Mouse (Mus musculus): ENCODE results near the gene Tex52.

The Tex52 gene

DNA sequence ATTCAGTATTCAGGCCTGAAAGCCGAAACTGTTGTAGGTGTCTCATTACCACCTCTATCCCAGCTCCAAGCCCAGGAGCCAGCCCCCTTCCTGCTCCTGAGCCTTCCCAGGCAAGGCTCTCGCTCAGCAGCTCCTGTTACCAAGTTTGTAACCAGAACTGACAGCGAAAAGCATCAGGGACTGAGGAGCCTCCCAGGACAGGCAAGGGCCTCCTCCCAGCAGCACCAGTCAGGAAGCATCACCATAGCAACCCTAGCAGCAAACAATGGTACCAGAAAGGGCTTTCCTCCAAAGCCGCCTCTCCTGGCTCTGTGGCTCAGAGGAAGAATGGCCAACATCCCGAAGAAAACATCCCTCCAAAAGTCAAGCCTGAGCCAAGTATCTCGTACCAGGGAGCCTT is at the start of gene Tex52, which contains the start of gene Gm44596:
TSS of gene Tex52 (plus strand) at position 265 of the 400 bp plus-strand sequence.
TSS of gene Gm44596 (plus strand) at position 312 of the 400 bp plus-strand sequence.
- no peak for DNase-seq (ENCODE audit: low spot score in 2 of 2)

DNA sequence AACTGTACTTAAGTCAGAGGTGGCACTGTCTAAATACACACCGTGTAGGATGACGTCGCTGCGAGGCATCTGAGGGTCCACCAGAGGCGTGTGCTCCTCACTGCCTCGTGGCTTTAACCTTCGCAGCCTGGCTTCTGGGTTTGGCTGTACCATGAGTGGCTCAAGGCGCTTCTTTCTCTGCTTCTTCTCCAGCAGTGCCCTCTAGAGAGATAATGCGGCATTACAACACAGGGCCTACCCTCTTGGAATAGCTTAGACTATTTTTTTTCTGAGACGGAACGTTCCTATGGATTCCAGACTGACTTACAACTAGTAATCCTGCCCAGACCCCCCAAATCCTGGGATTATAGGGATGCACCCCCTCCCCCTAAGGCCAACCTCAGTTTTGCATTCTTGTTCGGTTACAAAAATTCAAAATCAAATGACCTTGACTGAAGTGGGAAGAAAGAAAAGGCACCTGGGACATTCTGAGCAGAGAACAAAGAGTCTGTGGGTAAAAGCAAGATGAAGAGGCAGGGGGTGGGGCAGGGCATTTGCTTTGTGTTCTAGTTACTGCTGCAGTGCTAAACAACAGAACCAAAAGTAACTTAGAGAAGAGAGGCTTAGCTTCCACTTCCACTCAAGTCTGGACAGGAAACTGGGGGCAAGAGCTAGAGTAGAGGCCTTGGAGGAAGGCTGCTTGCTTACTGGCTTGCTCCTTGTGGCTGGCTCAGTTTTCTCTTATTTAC is 40.7 kb upstream of the Tex52 start:
- peak; percentile 33 to 44 for DNase-seq (ENCODE audit: low spot score in 2 of 2)

DNA sequence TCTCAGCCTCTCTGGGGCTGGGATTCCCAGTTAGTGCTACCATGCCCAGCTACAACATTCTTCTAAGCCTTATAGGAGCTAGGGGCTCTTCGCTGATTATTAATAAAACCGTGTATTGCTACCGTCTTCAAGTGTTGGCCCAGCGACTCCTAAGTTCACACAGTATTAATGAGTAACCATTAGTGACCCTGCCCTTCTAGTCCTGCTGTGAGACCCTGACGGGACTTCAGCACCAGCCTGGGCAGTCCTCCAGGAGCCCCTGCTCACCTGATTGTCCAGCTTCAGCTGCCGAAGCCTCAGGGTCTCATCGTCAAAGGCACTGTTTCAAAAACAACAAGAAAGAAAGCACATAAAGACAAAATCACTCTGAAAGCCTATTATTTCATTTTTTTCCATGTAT is 37.8 kb upstream of the Tex52 start:
- no peak for DNase-seq (ENCODE audit: low spot score in 2 of 2)

DNA sequence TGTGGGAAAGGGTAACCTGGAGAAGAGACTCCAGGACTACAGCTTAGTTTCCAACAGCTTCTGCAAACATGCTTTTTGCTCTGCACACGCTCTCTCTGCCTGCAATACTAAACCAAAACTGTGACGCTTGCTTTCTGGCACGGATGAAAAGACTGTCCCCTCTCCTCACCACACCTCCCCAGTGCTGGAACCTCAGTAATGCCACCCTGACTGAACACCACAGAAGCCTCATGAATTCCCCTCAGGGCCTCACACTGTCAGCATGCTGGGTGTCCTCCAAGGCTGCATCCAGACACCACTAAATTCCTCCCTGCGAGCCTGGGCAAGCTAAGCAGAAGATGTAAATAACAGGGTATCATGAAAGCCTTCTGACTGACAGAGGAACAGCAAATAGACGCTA is 36.4 kb upstream of the Tex52 start:
- no peak for DNase-seq (ENCODE audit: low spot score in 2 of 2)

DNA sequence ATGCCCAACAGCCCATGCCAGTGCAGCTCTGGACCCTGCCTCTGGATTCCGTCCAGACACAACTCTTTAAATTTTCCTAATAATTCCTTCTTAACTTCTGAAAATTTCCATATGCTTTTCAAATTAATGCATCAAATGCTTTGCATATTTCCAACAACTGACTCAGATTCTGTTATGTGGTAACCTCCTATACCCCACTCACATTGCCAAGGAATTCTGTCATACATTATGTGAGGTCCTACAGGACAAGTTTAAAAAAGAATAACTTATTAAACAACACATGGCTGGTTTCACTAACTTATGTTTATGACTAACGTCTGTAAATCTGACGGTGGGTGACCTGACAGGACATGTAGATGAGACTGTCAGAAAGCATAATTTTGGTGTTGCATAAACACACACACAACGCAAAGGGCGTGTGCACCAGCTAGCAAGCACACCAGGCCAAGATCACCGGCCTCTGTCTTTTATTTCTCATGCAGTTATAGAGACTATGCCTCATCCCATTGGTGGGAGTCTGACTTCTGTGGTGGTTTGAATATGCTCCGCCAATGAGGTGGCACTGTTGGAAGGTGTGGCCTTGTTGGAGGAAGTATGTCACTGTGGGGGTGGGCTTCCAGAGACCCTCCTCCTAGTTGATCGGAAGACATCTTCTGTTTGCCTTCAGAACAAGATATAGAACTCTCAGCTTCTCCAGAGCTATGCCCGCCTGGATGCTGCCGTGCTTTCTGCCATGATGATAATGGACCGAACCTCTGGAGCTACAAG is 33.1 kb upstream of the Tex52 start:
- no peak for DNase-seq (ENCODE audit: low spot score in 2 of 2)

DNA sequence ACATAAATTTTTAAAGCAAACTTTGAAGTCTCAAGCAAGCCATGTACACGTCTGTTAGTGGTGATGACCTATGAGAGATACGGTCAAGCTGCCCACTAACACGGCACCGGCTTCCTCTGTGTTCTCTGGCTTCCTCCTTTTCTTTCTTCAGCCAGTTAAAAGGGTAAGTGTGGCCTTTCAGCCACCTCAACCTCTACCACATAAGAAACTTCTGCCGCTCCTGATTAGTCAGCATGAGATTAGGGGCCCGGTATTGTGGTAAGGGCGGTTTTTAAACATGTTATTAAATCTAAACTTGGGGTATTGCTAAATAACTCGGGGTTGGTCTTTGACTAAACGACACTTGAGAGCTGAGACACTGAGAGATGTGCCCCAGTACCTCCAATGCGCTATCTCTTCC is 29.6 kb upstream of the Tex52 start:
- DNase-seq (ENCODE audit: low spot score in 2 of 2) = no peak

DNA sequence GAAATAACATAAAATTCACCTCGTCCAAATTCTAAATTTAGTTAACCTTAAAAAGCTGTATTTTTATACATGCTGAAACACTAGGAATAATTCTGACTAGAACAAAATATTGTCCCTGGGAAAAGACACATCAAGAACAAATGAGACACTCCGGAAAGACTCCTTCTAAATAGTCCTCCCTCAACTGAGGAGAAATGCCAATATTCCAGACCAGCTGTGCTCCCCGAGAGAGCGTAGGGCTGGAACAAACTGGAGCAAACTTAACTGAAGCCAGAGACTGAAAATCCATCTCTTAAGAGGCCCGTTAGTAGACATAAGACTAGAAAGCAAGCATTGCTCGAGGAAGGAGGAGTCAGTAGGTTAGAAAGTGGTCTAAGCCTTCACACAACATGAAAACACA is 28.5 kb upstream of the Tex52 start:
- DNase-seq (ENCODE audit: low spot score in 2 of 2) = no peak

DNA sequence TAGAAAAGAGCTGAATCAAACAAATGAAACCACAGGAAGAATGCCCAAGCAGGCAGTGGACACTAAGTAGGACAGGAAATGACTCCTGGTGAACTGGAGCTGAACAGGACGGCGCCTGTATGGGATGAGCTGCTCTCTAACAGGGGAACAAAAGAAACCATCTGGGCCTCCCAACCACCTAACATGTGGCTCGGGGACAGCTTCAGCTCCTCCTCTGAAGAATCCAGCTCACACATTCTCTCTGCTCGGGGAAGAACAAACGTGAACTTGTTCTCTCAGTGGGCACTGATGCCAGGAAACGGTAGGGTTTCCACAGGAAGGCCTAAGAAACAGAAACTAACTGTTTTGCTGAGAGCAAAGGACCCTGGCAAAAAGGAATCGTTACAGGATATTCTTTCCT is 25.5 kb upstream of the Tex52 start:
- DNase-seq (ENCODE audit: low spot score in 2 of 2) = no peak

DNA sequence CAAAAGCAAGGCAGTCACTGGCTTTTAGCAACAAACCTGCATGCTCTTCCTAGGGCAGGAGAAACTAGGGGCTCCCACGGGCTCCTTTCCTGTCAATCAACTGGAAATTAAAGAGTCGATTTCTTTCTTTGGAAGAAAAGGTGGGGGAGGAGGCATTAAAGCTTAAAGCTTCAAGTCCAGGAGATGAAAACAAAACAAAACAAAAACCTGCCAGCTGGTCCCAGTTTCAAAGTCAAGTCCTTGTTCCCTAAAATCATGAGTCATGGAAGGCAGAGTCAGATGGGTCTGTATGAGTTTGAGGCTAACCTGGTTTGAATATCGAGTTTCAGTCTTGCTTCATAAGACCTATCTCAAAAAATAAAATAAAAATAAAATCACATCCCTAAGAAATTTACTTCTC is 21.1 kb upstream of the Tex52 start:
- no peak for DNase-seq (ENCODE audit: low spot score in 2 of 2)

DNA sequence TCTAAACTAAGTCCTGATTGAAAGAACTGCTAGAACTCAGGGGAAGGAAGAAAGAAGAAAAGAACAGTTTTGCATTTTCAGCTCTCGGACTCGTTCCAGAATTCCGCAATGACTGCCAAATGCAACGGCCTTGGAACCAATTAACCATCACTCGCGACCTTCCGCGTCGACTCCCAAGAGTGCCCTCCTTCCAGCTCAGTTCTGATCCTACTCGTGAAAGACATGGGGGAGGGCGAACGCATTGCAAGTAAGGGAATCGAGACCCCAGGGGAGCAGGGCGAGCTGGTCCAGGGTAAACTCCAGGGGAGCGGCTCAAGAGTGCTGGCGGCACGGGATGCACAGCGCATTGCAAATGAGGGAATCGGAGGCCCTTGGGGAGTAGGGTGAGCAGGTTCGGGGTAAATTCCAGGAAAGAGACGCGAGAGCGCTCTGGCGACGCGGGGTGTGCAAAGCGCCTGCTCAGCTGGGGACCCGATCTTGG is 20.0 kb upstream of the Tex52 start:
- no peak for DNase-seq (ENCODE audit: low spot score in 2 of 2)

DNA sequence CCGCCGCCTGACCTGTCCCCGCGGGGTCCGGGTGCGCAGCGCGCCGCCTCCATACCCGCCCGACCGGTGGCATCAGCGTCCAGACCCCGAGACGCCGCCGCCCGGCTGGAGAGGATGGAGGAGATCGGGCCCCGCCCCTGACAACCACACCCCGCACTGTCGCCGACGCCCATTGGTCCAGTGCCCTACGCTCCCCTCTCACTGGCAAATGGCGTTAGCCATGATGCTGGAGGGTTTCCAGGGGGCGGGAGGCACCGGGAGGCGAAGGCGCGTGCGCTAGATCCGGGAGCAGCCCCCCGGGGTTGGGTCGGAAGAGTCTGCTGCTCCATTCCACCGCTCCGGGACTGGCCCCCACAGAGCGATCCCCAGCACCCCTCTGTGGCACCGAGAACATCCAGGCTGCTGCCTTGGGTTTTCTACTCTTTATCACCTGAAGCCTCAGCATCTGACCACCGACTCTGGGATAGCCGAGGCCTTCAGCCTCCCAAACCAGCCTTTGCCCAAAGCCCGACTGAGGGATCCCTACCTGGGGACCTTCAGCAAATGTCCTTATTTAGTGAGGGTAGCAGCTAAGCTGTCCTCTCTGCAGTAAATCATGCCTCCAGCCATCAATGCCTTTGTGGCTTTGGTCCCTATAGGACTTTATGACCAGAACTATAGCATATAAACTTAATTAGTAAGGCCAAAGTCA is 19.4 kb upstream of the Tex52 start, which contains the start of gene Tulp3:
TSS of gene Tulp3 (minus strand) at position 126 of the 691 bp plus-strand sequence.
- peak; percentile 86 to 87 for DNase-seq (ENCODE audit: low spot score in 2 of 2)

DNA sequence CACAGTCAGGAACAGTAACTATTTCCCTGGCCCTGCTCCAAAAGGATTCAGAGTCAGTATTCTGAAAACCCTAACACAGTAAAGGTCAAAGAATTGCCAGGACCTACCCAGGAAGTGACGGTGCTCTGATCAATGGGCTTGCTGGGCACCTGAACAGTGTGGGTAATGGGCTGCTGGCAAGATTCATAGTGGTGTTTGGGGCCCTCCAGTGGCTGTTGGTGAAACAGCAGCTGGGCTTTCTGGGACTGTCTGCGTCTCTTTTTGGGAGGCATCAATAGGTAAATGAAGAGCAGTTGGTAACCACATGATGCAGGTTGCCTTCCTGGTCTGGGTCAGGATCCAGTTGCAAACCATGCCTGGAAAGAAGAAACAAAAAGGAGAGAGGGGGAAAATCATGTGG is 16.3 kb upstream of the Tex52 start:
- peak; percentile 50 to 53 for DNase-seq (ENCODE audit: low spot score in 2 of 2)

DNA sequence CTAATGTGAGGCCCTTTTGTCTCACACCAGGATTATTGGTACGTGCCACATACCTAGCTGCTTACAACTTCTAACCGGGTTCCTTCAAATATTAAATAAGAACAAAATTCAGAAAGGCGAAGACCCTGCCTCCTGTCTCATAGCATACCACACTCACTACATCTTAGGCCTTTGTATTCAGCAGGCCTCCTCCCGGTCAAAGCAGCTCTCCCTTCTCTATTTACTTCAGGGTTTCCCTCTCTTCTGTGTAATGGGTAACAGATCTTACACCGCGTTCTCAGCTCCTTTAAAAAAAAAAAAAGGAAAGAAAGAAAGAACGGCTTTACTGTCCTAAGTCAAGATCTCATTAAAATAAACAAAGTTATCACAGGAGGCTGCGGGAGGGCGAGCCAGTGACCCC is 13.4 kb upstream of the Tex52 start:
- DNase-seq (ENCODE audit: low spot score in 2 of 2) = no peak

DNA sequence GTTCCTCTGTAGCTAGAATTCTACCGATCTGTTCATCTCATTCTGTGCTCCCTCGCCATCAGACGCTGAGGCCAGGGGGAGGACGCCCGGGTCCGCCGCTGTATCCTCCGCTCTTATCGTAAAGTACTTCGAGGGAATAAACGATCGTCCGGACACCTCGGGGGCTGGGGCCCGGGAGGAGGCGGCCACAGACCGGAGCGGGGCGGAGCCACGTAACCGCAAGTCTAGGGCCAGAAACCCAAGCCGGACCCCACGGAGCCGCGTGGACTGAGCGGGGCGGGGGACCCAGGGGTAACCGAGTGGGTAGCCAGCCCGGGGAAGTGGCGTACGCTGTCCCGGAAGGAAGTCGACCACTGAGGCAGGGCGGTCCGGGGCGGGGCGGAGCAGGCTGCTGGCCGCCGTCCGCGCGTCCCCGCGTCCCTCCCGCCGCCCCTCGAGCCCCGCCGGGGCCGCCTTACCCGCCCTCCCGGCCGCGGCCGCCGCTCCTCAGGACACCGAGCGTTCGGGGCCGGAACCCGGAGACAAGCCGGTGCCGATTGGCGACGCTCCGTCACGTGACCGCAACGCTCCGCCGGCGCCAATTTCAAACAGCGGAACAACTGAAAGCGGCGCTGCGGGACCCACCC is 12.8 kb upstream of the Tex52 start, which contains the start of the genes Rhno1 and Foxm1:
TSS of gene Rhno1 (minus strand) at position 531 of the 626 bp plus-strand sequence.
TSS of gene Foxm1 (plus strand) at position 587 of the 626 bp plus-strand sequence.
- peak; percentile 80 to 83 for DNase-seq (ENCODE audit: low spot score in 2 of 2)

DNA sequence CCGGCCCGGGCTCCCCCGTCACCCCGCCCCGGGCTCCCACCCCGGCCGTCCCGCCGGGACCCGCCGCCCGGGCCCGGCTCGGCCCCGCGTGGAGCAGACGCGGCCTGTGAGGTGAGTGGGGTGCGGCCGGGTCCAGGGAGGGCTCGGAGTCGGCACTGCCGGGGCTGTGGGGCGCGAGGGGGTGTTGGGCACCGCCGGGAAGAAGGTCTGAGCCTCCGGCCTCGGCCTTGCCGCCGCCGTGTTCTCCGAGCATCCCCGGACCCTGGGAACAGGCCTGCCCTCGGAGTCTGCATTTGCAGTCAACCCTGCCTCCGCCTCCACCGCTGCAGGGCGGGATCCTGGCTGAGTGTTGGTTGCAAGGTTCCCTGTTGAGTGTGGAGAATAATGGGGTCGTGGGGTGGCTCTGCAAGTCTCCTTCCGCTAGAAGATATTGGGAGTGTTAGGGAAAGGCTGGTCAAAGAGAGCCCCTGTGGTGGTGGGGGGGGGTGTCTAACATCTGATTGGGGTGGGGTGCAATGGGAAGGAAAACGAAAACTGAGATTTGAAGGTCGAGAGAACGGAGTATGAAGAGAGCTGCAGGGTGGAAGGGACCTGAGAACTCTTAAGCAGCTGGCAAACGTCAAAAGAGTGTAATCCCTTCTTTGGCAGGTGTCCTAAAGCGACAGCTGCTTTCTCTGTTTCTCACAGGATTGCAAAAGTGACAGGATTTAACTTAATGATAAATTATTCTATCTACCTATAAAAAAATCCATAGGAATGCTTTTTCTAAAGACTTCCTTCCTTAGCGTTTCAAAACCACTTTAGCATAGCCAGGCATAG is 12.0 kb upstream of the Tex52 start:
- no peak for DNase-seq (ENCODE audit: low spot score in 2 of 2)

DNA sequence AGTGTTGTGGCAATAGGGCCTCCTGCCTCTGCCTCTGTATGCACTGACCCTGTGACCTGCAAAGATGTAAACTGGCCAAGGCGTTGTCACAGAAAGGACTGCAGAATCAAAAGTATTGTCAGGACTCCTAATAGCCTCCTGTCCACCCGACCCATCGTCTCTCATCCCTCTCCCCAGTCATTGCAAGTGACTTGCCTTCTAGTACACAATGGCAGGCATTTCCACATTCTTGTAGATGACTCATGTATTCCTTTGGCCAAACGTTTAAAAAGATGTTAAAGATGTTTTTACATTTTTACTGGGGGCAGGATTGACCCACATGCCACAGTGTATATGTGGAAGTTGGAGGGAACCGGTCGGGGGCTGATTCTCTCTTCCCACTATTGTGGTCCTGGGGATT is 10.5 kb upstream of the Tex52 start:
- DNase-seq (ENCODE audit: low spot score in 2 of 2) = no peak

DNA sequence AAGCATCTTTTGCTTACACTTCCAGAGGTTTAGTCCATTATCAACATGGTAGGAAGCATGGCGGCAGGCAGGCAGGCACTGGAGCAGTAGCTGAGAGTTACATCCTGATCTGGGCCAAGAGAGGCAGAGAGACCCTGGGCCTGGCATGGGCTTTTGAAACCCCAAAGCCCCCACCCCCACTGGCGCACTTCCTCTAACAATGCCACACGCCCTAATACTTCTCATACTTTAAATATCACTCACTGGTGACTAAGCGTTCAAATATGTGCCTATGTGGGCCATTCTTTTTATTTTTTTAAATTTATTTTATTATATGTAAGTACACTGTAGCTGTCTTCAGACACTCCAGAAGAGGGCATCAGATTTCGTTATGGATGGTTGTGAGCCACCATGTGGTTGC is 8.8 kb upstream of the Tex52 start:
- no peak for DNase-seq (ENCODE audit: low spot score in 2 of 2)

DNA sequence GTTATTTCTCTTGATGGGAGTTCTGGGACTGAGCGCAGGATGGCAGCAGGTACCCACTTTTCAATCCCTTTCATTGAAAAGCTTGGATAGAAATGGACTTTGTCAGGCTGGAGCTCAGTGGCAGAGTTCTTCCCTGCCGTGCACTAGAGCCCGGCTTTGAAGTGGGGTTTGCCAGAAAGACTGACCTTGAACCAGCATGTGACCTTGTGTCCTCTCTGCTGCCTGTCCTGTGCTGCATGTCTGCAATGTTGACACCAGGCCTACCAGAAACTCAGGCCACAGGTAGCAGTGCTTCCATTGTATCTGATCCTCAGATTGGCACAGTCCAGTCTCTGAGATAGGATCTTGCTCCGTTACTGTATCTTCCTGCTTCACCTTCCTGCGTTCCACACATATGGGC is 5.2 kb upstream of the Tex52 start:
- DNase-seq (ENCODE audit: low spot score in 2 of 2) = no peak

DNA sequence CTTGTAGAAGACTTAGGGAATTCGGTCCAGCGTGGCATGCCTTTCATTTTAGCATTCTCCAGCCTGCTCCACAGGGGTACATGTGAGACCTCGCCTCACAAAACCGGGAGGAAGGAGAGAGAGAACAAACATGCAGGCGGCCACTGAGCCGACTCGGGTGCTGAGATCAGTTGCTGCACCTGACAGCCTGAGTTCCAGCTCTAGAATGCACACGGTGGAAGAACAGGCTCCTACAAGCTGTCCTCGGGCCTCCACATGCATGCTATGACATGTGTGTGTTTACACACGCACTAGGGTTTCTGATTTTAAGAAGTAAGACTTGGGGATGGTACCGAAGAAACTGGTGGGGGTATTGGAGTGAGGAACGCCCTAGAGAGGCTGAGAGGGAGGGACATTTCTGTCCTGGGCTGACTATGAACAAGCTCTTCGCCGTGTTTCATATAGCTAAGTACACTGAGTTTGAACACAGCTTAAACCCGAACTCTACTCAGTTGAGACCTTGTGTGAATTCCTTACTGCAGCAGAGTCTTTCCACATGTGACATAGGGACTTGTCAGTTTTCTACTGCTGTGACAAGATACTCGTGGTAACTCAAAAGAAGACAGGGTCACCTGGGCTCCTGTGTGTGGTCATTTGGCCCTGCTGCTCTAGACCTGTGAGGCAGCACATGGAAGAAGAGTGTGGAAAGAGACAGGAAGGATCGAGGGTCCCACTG is 1.3 kb downstream of the Tex52 start:
- no peak for DNase-seq (ENCODE audit: low spot score in 2 of 2)

DNA sequence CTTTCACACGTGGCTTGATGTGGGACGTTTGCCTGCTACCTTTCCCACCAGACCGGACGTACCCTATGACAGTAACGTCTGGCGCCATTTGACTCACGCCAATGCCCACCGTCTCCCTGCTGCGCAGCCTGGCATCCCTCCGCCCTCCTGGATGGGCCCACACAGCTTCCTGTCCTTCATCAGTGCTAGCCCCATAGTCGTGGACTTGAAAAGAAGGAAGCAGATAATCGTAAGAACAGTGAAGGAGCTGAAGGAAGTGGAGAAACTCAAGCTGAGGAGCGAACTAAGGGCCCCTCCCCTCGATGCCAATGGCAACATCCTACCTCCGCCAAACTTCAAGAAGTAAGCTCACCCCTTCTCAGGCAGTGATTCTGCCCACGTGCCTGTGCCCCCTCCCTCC is 4.4 kb downstream of the Tex52 start:
- no peak for DNase-seq (ENCODE audit: low spot score in 2 of 2)
